Mouse (Mus musculus) naive thymus-derived CD4-positive, alpha-beta T cell, adult 5 months (primary cell): ENCODE data around the gene Mtr. TPM values are rescaled to one million over a fixed set of nuclear protein-coding genes. Genes with fewer than 3 reads are reported as not detected.

Experiments
- polyA plus RNA-seq: library from polyadenylated mRNA; unstranded; fragments of 100-300 nt; shearing (Covaris generic); gene quantifications from one replicate; pipeline ENCODE4 v1.2.1, GENCODE M21; 2017

Gene Mtr
- 33.2 TPM for polyA plus RNA-seq

DNA sequence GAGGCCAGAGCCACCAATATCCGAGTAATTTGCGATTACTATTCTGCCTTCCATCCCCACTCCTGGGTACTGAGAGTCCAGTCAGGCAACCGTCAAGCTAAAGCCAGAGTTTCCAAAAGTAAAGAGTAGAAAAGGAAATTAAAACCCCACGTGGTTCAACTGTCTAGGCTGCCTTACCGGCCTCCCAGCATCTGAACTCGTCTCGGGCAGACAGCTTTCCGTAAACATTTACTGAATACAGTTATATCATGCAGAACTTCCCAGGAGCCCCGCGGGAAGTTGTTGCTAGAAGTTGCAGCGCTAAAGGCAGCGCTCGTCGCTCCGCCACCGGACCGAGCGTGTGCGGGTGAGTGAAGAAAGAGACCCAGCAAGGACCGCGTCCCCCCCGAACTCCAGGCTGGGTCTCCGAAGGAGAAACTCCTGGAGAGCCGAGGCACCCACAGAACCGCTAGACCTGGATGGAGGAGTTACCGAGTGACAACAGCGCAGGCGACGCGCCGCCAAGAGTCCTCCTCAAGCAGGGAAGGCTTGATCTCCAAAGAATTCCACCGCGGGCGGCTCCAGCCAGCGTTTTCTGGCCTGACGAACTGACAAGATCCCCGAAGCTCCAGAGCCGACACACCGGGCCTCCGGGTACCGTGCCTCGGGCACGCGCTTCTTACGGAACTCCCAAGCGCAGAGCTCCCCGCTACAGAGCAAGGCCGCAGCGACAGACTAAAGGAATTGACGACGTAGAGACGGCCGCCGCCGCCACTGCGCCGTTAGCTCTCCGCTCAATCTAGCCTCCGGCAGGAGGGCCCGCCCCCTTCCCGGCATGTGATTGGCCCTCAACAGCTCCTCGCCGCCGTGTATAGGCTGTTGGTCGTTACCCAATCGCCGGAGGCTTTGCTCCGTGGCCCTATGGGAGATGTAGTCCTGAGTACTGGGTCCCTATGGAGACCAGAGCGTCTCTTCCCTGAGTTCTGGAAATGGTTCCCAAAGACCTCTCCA is at the start of gene Mtr:
Mtr (minus strand) TSS at position 723 of the 990 bp plus-strand sequence.

Other genes starting within 250 kb of the Mtr start
- gene Ryr2, start 151.2 kb downstream of the Mtr start, polyA plus RNA-seq: not detected
- gene Actn2, start 82.6 kb upstream of the Mtr start, polyA plus RNA-seq: 5.0 TPM
- 69.1 TPM for gene Heatr1, start 136.9 kb upstream of the Mtr start, polyA plus RNA-seq
- gene Lgals8, start 206.8 kb upstream of the Mtr start, polyA plus RNA-seq: 44.4 TPM